Mouse (Mus musculus) CH12.LX (cell line): ENCODE data around the gene Bcas3. TPM values are rescaled to one million over a fixed set of nuclear protein-coding genes. Genes with fewer than 3 reads are reported as not detected.

Experiments used
- DNase-seq: peaks from one replicate; pipeline ENCODE4 v3.0.0-alpha.2; 2013; ENCODE audit errors: extremely low read depth
- H3K27ac ChIP-seq: 2 replicates; pipeline ENCODE4 v1.5.1; 2012; ENCODE audit warnings: low read depth, mild to moderate bottlenecking, control low read depth, moderate library complexity; ENCODE audit not compliant: insufficient read depth
- H3K27me3 ChIP-seq: replicated peaks from 2 replicates; pipeline ENCODE3; 2012; ENCODE audit warnings: inconsistent platforms
- H3K36me3 ChIP-seq, 2 experiments: replicated peaks in 1 of 2; 2 replicates each; pipeline versions ENCODE3 to v1.6.1; 2012; ENCODE audit warnings: inconsistent platforms in 1 of 2, low read length in 1 of 2, mild to moderate bottlenecking in 1 of 2, mixed read lengths in 1 of 2, moderate library complexity in 1 of 2; ENCODE audit not compliant: control insufficient read depth in 1 of 2, insufficient read depth in 1 of 2
- H3K4me1 ChIP-seq, 2 experiments: 2 replicates each; pipeline ENCODE4 v1.6.1; 2012; ENCODE audit warnings: inconsistent platforms in 1 of 2, moderate library complexity in 1 of 2; ENCODE audit not compliant: insufficient read depth in 2 of 2, control insufficient read depth in 1 of 2
- H3K4me2 ChIP-seq: 2 replicates; pipeline ENCODE4 v1.6.1; 2012; ENCODE audit warnings: low read depth, mild to moderate bottlenecking, control low read depth; ENCODE audit not compliant: poor library complexity, insufficient read depth, severe bottlenecking
- H3K4me3 ChIP-seq, 3 experiments: fragments of 150-350 bp in 1 of 3; sonication (generic) in 1 of 3; replicated peaks in 1 of 3; 2 replicates each; pipeline versions ENCODE3 to v1.5.1; 2011 to 2012; ENCODE audit warnings: low read depth in 2 of 3, low read length in 2 of 3, mild to moderate bottlenecking in 2 of 3, moderate library complexity in 2 of 3, control low read depth in 1 of 3, improper control_type of control experiment in 1 of 3, inconsistent platforms in 1 of 3, mixed read lengths in 1 of 3; ENCODE audit not compliant: poor library complexity in 1 of 3
- H3K79me2 ChIP-seq: replicated peaks from 2 replicates; pipeline ENCODE4 v1.6.1; 2012; ENCODE audit warnings: mild to moderate bottlenecking, moderate library complexity; ENCODE audit not compliant: control insufficient read depth, poor library complexity, insufficient read depth, severe bottlenecking; ENCODE audit errors: extremely low read depth
- H3K9ac ChIP-seq: 2 replicates; pipeline ENCODE4 v1.6.1; 2012; ENCODE audit warnings: low read depth, mild to moderate bottlenecking, control low read depth, moderate library complexity; ENCODE audit not compliant: insufficient read depth
- H3K9me3 ChIP-seq: replicated peaks from 2 replicates; pipeline ENCODE3; 2012; ENCODE audit warnings: low read length, inconsistent platforms, mixed read lengths
- BHLHE40 ChIP-seq: IDR thresholded peaks from 2 replicates; pipeline ENCODE4 v1.6.1; 2011; ENCODE audit warnings: mild to moderate bottlenecking, low read depth, low read length, improper control_type of control experiment
- CHD1 ChIP-seq: IDR thresholded peaks from 2 replicates; pipeline ENCODE4 v1.6.1; 2012; ENCODE audit warnings: low read depth, low read length, improper control_type of control experiment, inconsistent platforms
- CHD2 ChIP-seq: IDR thresholded peaks from 2 replicates; pipeline ENCODE4 v1.6.1; 2011; ENCODE audit warnings: low read length, improper control_type of control experiment
- CTCF ChIP-seq, 2 experiments: IDR thresholded peaks in 1 of 2; conservative IDR thresholded peaks in 1 of 2; 2 replicates each; pipeline ENCODE4 v1.5.1; 2011 to 2012; ENCODE audit warnings: low read depth in 2 of 2, low read length in 2 of 2, improper control_type of control experiment in 1 of 2, inconsistent platforms in 1 of 2, mild to moderate bottlenecking in 1 of 2, moderate library complexity in 1 of 2
- E2F4 ChIP-seq: IDR thresholded peaks from 2 replicates; pipeline ENCODE4 v1.6.1; 2011; ENCODE audit warnings: low read depth, low read length, improper control_type of control experiment; ENCODE audit not compliant: insufficient replicate concordance
- ELF1 ChIP-seq: IDR thresholded peaks from 2 replicates; pipeline ENCODE4 v1.6.1; 2014; ENCODE audit warnings: low read depth, mild to moderate bottlenecking, inconsistent platforms, low read length, improper control_type of control experiment
- JUND ChIP-seq: conservative IDR thresholded peaks from 2 replicates; pipeline ENCODE4 v1.6.1; 2011; ENCODE audit warnings: low read depth, low read length, improper control_type of control experiment
- MAZ ChIP-seq: IDR thresholded peaks from 2 replicates; pipeline ENCODE4 v1.6.1; 2012; ENCODE audit warnings: low read depth, mild to moderate bottlenecking, inconsistent platforms, low read length, improper control_type of control experiment, moderate library complexity
- MXI1 ChIP-seq: IDR thresholded peaks from 2 replicates; pipeline ENCODE4 v1.6.1; 2011; ENCODE audit warnings: mild to moderate bottlenecking, low read depth, low read length, improper control_type of control experiment
- MYC ChIP-seq: IDR thresholded peaks from 2 replicates; pipeline ENCODE4 v1.6.1; 2011; ENCODE audit warnings: low read depth, mild to moderate bottlenecking, improper control_type of control experiment, low read length
- NELFE ChIP-seq: IDR thresholded peaks from 2 replicates; pipeline ENCODE4 v1.6.1; 2011; ENCODE audit warnings: low read depth, low read length, improper control_type of control experiment
- RAD21 ChIP-seq: IDR thresholded peaks from 2 replicates; pipeline ENCODE4 v1.6.1; 2011; ENCODE audit warnings: low read depth, mild to moderate bottlenecking, low read length, improper control_type of control experiment, moderate library complexity
- SMC3 ChIP-seq: IDR thresholded peaks from 2 replicates; pipeline ENCODE4 v1.6.1; 2011; ENCODE audit warnings: low read depth, low read length, improper control_type of control experiment
- TBP ChIP-seq: conservative IDR thresholded peaks from 2 replicates; pipeline ENCODE4 v1.6.1; 2011; ENCODE audit warnings: low read depth, low read length, improper control_type of control experiment
- TCF12 ChIP-seq: IDR thresholded peaks from 2 replicates; pipeline ENCODE4 v1.6.1; 2014; ENCODE audit warnings: low read depth, mild to moderate bottlenecking, inconsistent platforms, low read length, improper control_type of control experiment
- UBTF ChIP-seq: IDR thresholded peaks from 2 replicates; pipeline ENCODE4 v1.6.1; 2012; ENCODE audit warnings: low read depth, mild to moderate bottlenecking, inconsistent platforms, low read length, improper control_type of control experiment, moderate library complexity
- USF2 ChIP-seq: conservative IDR thresholded peaks from 2 replicates; pipeline ENCODE4 v1.6.1; 2011; ENCODE audit warnings: low read depth, low read length, improper control_type of control experiment
- ZNF384 ChIP-seq: IDR thresholded peaks from 2 replicates; pipeline ENCODE4 v1.6.1; 2012; ENCODE audit warnings: low read depth, low read length, improper control_type of control experiment, inconsistent platforms
- dilution Hi-C: fragments of 300-500 bp; cut with MboI; formaldehyde crosslinking; loops from 2 replicates; pipeline ENCODE4 v1.14.3; 2020; ENCODE audit warnings: low sequenced_read_pairs; ENCODE audit not compliant: extremely low pct_unique_long_range_greater_than_20kb, extremely low pct_ligation_motif_present
- in situ Hi-C: fragments of 300-500 bp; cut with MboI; formaldehyde crosslinking; loops from 3 replicates; pipeline ENCODE4 v1.14.3; 2019; ENCODE audit warnings: low sequenced_read_pairs, low pct_ligation_motif_present, low pct_unique_long_range_greater_than_20kb, mixed read lengths
- polyA plus RNA-seq: library from polyadenylated mRNA; unstranded; fragments of >175 nt; gene quantifications from 2 replicates; pipeline ENCODE4 v1.2.1, GENCODE M21; 2012; ENCODE audit warnings: low read depth; ENCODE audit not compliant: insufficient read length
- total RNA-seq, 2 experiments: library from RNA; depleted of rRNA; stranded (reverse); fragments of 300-350 nt in 1 of 2; fragments of >200 nt in 1 of 2; gene quantifications; 2 replicates each; pipeline ENCODE4 v1.2.3; 2012 to 2014

Gene Bcas3
- total and polyA plus RNA-seq, 3 experiments = 8.2 to 21.3 (median 9.7) TPM

- dilution Hi-C loops = no loop called here
- H3K27ac ChIP-seq = no peak overlapping the region
- TF ChIP-seq UBTF (no peak), CHD2 (no peak), SMC3 (no peak), JUND (no peak), E2F4 (no peak), BHLHE40 (no peak)
- TF ChIP-seq, all 38 proteins: peak for 0
- no peaks in the 10 kb centered on the region for H3K36me3 ChIP-seq
- no peak overlapping the region for H3K4me3 ChIP-seq
- DNase-seq = no peak
- no peak overlapping the region for H3K9ac ChIP-seq
- peaks cover 2 to 17% of the 10 kb centered on the region in 2 experiments; a peak in 3 of 4 replicates for H3K4me1 ChIP-seq
- in situ Hi-C loops = no loop called here
- H3K4me2 ChIP-seq = no peak overlapping the region
- H3K9me3 ChIP-seq = peaks cover 41% of the 10 kb centered on the region
- no peaks in the 10 kb centered on the region for H3K79me2 ChIP-seq
- H3K27me3 ChIP-seq = peaks cover 47% of the 10 kb centered on the region
Observed at GRCm38 (mm10) chr11:85840803-85841145, 487.8 kb downstream of the Bcas3 start.

- Histone ChIP-seq H3K4me2 (no peak overlapping the region), H3K36me3 (no peaks in the 10 kb centered on the region), H3K9me3 (peaks cover 41% of the 10 kb centered on the region), H3K79me2 (no peaks in the 10 kb centered on the region), H3K27me3 (peaks cover 51% of the 10 kb centered on the region), H3K9ac (no peak overlapping the region), H3K4me3 (no peak overlapping the region), H3K27ac (no peak overlapping the region), H3K4me1 (peaks cover 2 to 17% of the 10 kb centered on the region in 2 experiments; a peak in 3 of 4 replicates)
- TF ChIP-seq NELFE = no peak
- no peak for TF ChIP-seq JUND
- no peak for TF ChIP-seq ZNF384
- no peak for TF ChIP-seq TBP
- no peak for DNase-seq
- in situ Hi-C loops (no loop called here), dilution Hi-C loops (no loop called here)
Observed at GRCm38 (mm10) chr11:85841211-85841681, 488.3 kb downstream of the Bcas3 start.

- H3K4me3 ChIP-seq = no peak overlapping the region
Observed at GRCm38 (mm10) chr11:85841980-85842379, 489.0 kb downstream of the Bcas3 start.

More at GRCm38 (mm10) chr11:85841980-85842379, 489.0 kb downstream of the Bcas3 start:
- Histone ChIP-seq H3K36me3 (no peaks in the 10 kb centered on the region), H3K4me2 (peak overlapping the region; percentile 24; the same call in 1 of the 2 replicates), H3K9ac (no peak overlapping the region), H3K79me2 (no peaks in the 10 kb centered on the region), H3K4me1 (peaks cover 2 to 19% of the 10 kb centered on the region in 2 experiments), H3K9me3 (peaks cover 39% of the 10 kb centered on the region), H3K27me3 (peaks cover 58% of the 10 kb centered on the region), H3K27ac (no peak overlapping the region)
- in situ Hi-C loops (no loop called here), dilution Hi-C loops (no loop called here)
- TF ChIP-seq USF2 (no peak), ELF1 (no peak), ZNF384 (no peak), MAZ (0 out of 2 replicates have a peak, but pooled peaks have one; percentile 63), CTCF (conservative IDR thresholded peaks at IDR 0.05 in 1 of 2, IDR thresholded peaks at IDR 0.05 in 1 of 2; ENCODE audit: low read depth in 2 of 2, low read length in 2 of 2) (peak; percentile 13 to 78; a peak in 2 of 4 replicates), UBTF (peak; percentile 74; the same call in 1 of the 2 replicates), RAD21 (peak; percentile 57), NELFE (peak; percentile 25; the same call in 1 of the 2 replicates), MYC (no peak), CHD1 (no peak), MXI1 (no peak), SMC3 (peak; percentile 67), TCF12 (0 out of 2 replicates have a peak, but pooled peaks have one; percentile 26)
- peak; percentile 40 for DNase-seq
